Mouse (Mus musculus) CH12.LX (cell line): ENCODE measurements around the gene Zxdc.

Experiments used
- CTCF ChIP-seq, 2 experiments: IDR thresholded peaks in 1 of 2; conservative IDR thresholded peaks in 1 of 2; 2 replicates each; pipeline ENCODE4 v1.5.1; 2011 to 2012; ENCODE audit warnings: low read depth in 2 of 2, low read length in 2 of 2, improper control_type of control experiment in 1 of 2, inconsistent platforms in 1 of 2, mild to moderate bottlenecking in 1 of 2, moderate library complexity in 1 of 2
- ELF1 ChIP-seq: IDR thresholded peaks from 2 replicates; pipeline ENCODE4 v1.6.1; 2014; ENCODE audit warnings: low read depth, mild to moderate bottlenecking, inconsistent platforms, low read length, improper control_type of control experiment
- EP300 ChIP-seq: IDR thresholded peaks from 2 replicates; pipeline ENCODE4 v1.6.1; 2011; ENCODE audit warnings: low read length, improper control_type of control experiment
- ETS1 ChIP-seq: conservative IDR thresholded peaks from 2 replicates; pipeline ENCODE4 v1.6.1; 2012; ENCODE audit warnings: low read depth, mild to moderate bottlenecking, inconsistent platforms, low read length, improper control_type of control experiment, moderate library complexity
- KAT2A ChIP-seq: IDR thresholded peaks from 2 replicates; pipeline ENCODE4 v1.6.1; 2012; ENCODE audit warnings: low read length, improper control_type of control experiment, inconsistent platforms; ENCODE audit not compliant: insufficient replicate concordance
- MAZ ChIP-seq: IDR thresholded peaks from 2 replicates; pipeline ENCODE4 v1.6.1; 2012; ENCODE audit warnings: low read depth, mild to moderate bottlenecking, inconsistent platforms, low read length, improper control_type of control experiment, moderate library complexity
- MXI1 ChIP-seq: IDR thresholded peaks from 2 replicates; pipeline ENCODE4 v1.6.1; 2011; ENCODE audit warnings: mild to moderate bottlenecking, low read depth, low read length, improper control_type of control experiment
- MYC ChIP-seq: IDR thresholded peaks from 2 replicates; pipeline ENCODE4 v1.6.1; 2011; ENCODE audit warnings: low read depth, mild to moderate bottlenecking, improper control_type of control experiment, low read length
- NRF1 ChIP-seq: IDR thresholded peaks from 2 replicates; pipeline ENCODE4 v1.6.1; 2014; ENCODE audit warnings: low read depth, mild to moderate bottlenecking, inconsistent platforms, low read length, improper control_type of control experiment, moderate library complexity
- POLR2A ChIP-seq: IDR thresholded peaks from 2 replicates; pipeline ENCODE4 v1.6.1; 2011; ENCODE audit warnings: low read depth, mild to moderate bottlenecking, improper control_type of control experiment, low read length
- SMC3 ChIP-seq: IDR thresholded peaks from 2 replicates; pipeline ENCODE4 v1.6.1; 2011; ENCODE audit warnings: low read depth, low read length, improper control_type of control experiment
- TBP ChIP-seq: conservative IDR thresholded peaks from 2 replicates; pipeline ENCODE4 v1.6.1; 2011; ENCODE audit warnings: low read depth, low read length, improper control_type of control experiment
- ZKSCAN1 ChIP-seq: IDR thresholded peaks from 2 replicates; pipeline ENCODE4 v1.6.1; 2012; ENCODE audit warnings: low read depth, inconsistent platforms, low read length, improper control_type of control experiment, borderline replicate concordance

DNA sequence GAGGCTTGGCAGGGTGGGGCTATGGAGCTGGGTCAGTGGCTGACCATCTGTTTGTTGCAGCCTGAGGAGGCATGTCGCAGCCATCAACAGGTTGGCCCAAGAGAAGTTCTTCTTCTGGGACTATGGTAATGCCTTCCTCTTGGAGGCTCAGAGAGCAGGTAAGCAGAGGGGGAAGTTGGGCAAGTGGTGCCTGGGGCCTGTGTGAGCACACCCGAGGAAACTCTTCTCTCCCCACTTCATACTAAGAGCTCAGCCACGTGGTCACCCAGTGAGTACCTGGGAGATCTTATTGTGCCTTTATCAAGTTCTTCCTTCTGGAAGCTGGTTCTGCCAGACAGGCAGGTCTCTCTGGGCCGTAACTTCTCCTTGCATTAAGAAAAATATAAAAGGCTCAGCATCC is 22.1 kb upstream of the Zxdc start:
- TF ChIP-seq CTCF (conservative IDR thresholded peaks at IDR 0.05 in 1 of 2, IDR thresholded peaks at IDR 0.05 in 1 of 2; ENCODE audit: low read depth in 2 of 2, low read length in 2 of 2) (no peak), MAZ (no peak), ETS1 (no peak), ZKSCAN1 (no peak), MYC (no peak), NRF1 (no peak), SMC3 (no peak), ELF1 (no peak), KAT2A (no peak), EP300 (no peak), TBP (no peak), POLR2A (no peak), MXI1 (no peak)
